ENCODE assay signal across 8 mouse cellular contexts in genomic region chr5:125395008-125395407, GRCm38 (mm10). TPM values are rescaled to one million over a fixed set of nuclear protein-coding genes. Genes with fewer than 3 reads are reported as not detected.
DNase-seq lines count a peak whose midpoint lies in the region; ATAC-seq and TF ChIP-seq lines count a peak whose summit lies in the region.

No protein-coding gene starts in this region.

- H3K9ac ChIP-seq in embryonic facial prominence, embryonic 13.5 days, result 0 out of 2 replicates have a peak overlapping the region, but pooled peaks have one; percentile 76
- no peak overlapping the region for H3K9ac ChIP-seq in intestine, embryonic 15.5 days
- H3K9ac ChIP-seq in neural tube, embryonic 12.5 days, result no peak overlapping the region

- no peaks in the 10 kb centered on the region for H3K9me3 ChIP-seq in embryonic facial prominence, embryonic 13.5 days
- H3K9me3 ChIP-seq in intestine, embryonic 15.5 days, result no peaks in the 10 kb centered on the region
- H3K9me3 ChIP-seq in neural tube, embryonic 12.5 days, result no peaks in the 10 kb centered on the region

- ATAC-seq in embryonic facial prominence, embryonic 13.5 days (ENCODE audit: insufficient number of reproducible peaks, insufficient read depth, low FRiP score, low TSS enrichment, low read depth), result no peak
- ATAC-seq in intestine, embryonic 15.5 days, result no peak
- ATAC-seq in neural tube, embryonic 12.5 days (ENCODE audit: low FRiP score, low read depth), result no peak

- H3K27ac ChIP-seq in layer of hippocampus, adult 2 months, result peak overlapping the region; percentile 100
- H3K27ac ChIP-seq in embryonic facial prominence, embryonic 13.5 days, result peak overlapping the region; percentile 98
- peak overlapping the region; percentile 96; the same call in 1 of the 2 replicates for H3K27ac ChIP-seq in intestine, embryonic 15.5 days
- peak overlapping the region; percentile 91 for H3K27ac ChIP-seq in neural tube, embryonic 12.5 days

- TF ChIP-seq CTCF in layer of hippocampus, adult 2 months (conservative IDR thresholded peaks at IDR 0.05), result no peak

- no peaks in the 10 kb centered on the region for H3K36me3 ChIP-seq in embryonic facial prominence, embryonic 13.5 days
- H3K36me3 ChIP-seq in intestine, embryonic 15.5 days, result no peaks in the 10 kb centered on the region
- H3K36me3 ChIP-seq in neural tube, embryonic 12.5 days, result no peaks in the 10 kb centered on the region

- peaks cover 33% of the 10 kb centered on the region for H3K4me1 ChIP-seq in embryonic facial prominence, embryonic 13.5 days
- H3K4me1 ChIP-seq in intestine, embryonic 15.5 days (replicated peaks), result peaks cover 15% of the 10 kb centered on the region
- H3K4me1 ChIP-seq in neural tube, embryonic 12.5 days, result peaks cover 28% of the 10 kb centered on the region

- no peak for DNase-seq in layer of hippocampus, adult 2 months (ENCODE audit: low spot score in 2 of 2)
- no peak for DNase-seq in layer of hippocampus, adult 18-20 months (ENCODE audit: low spot score in 2 of 2)
- no peak for DNase-seq in adrenal gland, adult 2 months
- DNase-seq in adrenal gland, postnatal 4 days (ENCODE audit: low spot score in 2 of 2), result no peak
- DNase-seq in thymus, postnatal 0 days (ENCODE audit: low spot score), result no peak

- H3K4me3 ChIP-seq in layer of hippocampus, adult 2 months, result no peak overlapping the region
- peak overlapping the region; percentile 45; the same call in 1 of the 2 replicates for H3K4me3 ChIP-seq in embryonic facial prominence, embryonic 13.5 days
- H3K4me3 ChIP-seq in intestine, embryonic 15.5 days (replicated peaks), result no peak overlapping the region
- H3K4me3 ChIP-seq in neural tube, embryonic 12.5 days, result no peak overlapping the region

- peak overlapping the region; percentile 71 for H3K4me2 ChIP-seq in embryonic facial prominence, embryonic 13.5 days
- peak overlapping the region; percentile 53 for H3K4me2 ChIP-seq in intestine, embryonic 15.5 days (replicated peaks)
- peak overlapping the region; percentile 58 for H3K4me2 ChIP-seq in neural tube, embryonic 12.5 days (replicated peaks)

- no peaks in the 10 kb centered on the region for H3K27me3 ChIP-seq in embryonic facial prominence, embryonic 13.5 days
- H3K27me3 ChIP-seq in intestine, embryonic 15.5 days (replicated peaks), result no peaks in the 10 kb centered on the region
- no peaks in the 10 kb centered on the region for H3K27me3 ChIP-seq in neural tube, embryonic 12.5 days (replicated peaks)

- WGBS in embryonic facial prominence, embryonic 13.5 days, result 48% methylated on average over 3 of the region's 3 CpGs
- WGBS in intestine, embryonic 15.5 days, result 42% methylated on average over 3 of the region's 3 CpGs
- 58% methylated on average over 3 of the region's 3 CpGs for WGBS in neural tube, embryonic 12.5 days

RNA-seq across cellular contexts. Expression of gene Ubc, which starts 5.0 kb away (rescaled TPM):
- total RNA-seq in layer of hippocampus, adult 2 months (2021), result 100 to 1,000 TPM; 713 to 818 TPM
- 100 to 1,000 TPM; 754 to 818 TPM for total RNA-seq in layer of hippocampus, adult 18-20 months (2021)
- polyA plus RNA-seq in embryonic facial prominence, embryonic 13.5 days (2015; fragmentation: Nextera tagmentation; extraction: Ambion mirVana), result 979 and 1,012 TPM in 2 replicates
- polyA plus RNA-seq in intestine, embryonic 15.5 days (2015; fragmentation: Nextera tagmentation; extraction: Ambion mirVana), result 875 and 888 TPM in 2 replicates
- 1,083 and 1,154 TPM in 2 replicates for polyA plus RNA-seq in neural tube, embryonic 12.5 days (2016; fragmentation: Nextera tagmentation; extraction: Ambion mirVana)
- 1,000 to 10,000 TPM; 1,333 to 2,925 TPM for total RNA-seq in adrenal gland, adult 2 months (2021)
- 634 and 889 TPM in 2 replicates for polyA plus RNA-seq in adrenal gland, adult 2 months (2012; rRNA removed)
- 1,000 to 10,000 TPM; 1,138 to 1,334 TPM for total RNA-seq in adrenal gland, postnatal 4 days (2021)
- 532 and 603 TPM in 2 replicates for polyA plus RNA-seq in thymus, postnatal 0 days (2015; fragmentation: Nextera tagmentation; extraction: Ambion mirVana)

RNA-seq across cellular contexts. Expression of gene Gm10382, which starts 5.9 kb away (rescaled TPM):
- not detected for total RNA-seq in layer of hippocampus, adult 2 months (2021)
- total RNA-seq in layer of hippocampus, adult 18-20 months (2021), result under 1 TPM in 1 of 2 experiments, not detected in 1; 0.46 TPM
- 0.29 and 0.34 TPM in 2 replicates for polyA plus RNA-seq in embryonic facial prominence, embryonic 13.5 days (2015; fragmentation: Nextera tagmentation; extraction: Ambion mirVana)
- polyA plus RNA-seq in intestine, embryonic 15.5 days (2015; fragmentation: Nextera tagmentation; extraction: Ambion mirVana), result 0.23 and 0.40 TPM in 2 replicates
- polyA plus RNA-seq in neural tube, embryonic 12.5 days (2016; fragmentation: Nextera tagmentation; extraction: Ambion mirVana), result 0.92 and 1.1 TPM in 2 replicates
- under 1 TPM; 0.23 to 0.24 TPM for total RNA-seq in adrenal gland, adult 2 months (2021)
- polyA plus RNA-seq in adrenal gland, adult 2 months (2012; rRNA removed), result 0.26 and 0.50 TPM in 2 replicates
- under 1 TPM in 1 of 2 experiments, not detected in 1; 0.25 TPM for total RNA-seq in adrenal gland, postnatal 4 days (2021)
- polyA plus RNA-seq in thymus, postnatal 0 days (2015; fragmentation: Nextera tagmentation; extraction: Ambion mirVana), result 0.44 and 0.74 TPM in 2 replicates

RNA-seq across cellular contexts. Expression of gene Dhx37, which starts 38.9 kb away (rescaled TPM):
- total RNA-seq in layer of hippocampus, adult 2 months (2021), result 10 to 100 TPM; 15.2 to 15.6 TPM
- 10 to 100 TPM; 15.0 to 15.4 TPM for total RNA-seq in layer of hippocampus, adult 18-20 months (2021)
- 13.9 and 14.7 TPM in 2 replicates for polyA plus RNA-seq in embryonic facial prominence, embryonic 13.5 days (2015; fragmentation: Nextera tagmentation; extraction: Ambion mirVana)
- polyA plus RNA-seq in intestine, embryonic 15.5 days (2015; fragmentation: Nextera tagmentation; extraction: Ambion mirVana), result 10.7 and 11.3 TPM in 2 replicates
- 15.0 and 15.6 TPM in 2 replicates for polyA plus RNA-seq in neural tube, embryonic 12.5 days (2016; fragmentation: Nextera tagmentation; extraction: Ambion mirVana)
- 10 to 100 TPM; 19.2 to 19.6 TPM for total RNA-seq in adrenal gland, adult 2 months (2021)
- 26.0 and 53.9 TPM in 2 replicates for polyA plus RNA-seq in adrenal gland, adult 2 months (2012; rRNA removed)
- total RNA-seq in adrenal gland, postnatal 4 days (2021), result 10 to 100 TPM; 14.0 to 16.0 TPM
- 8.1 and 8.2 TPM in 2 replicates for polyA plus RNA-seq in thymus, postnatal 0 days (2015; fragmentation: Nextera tagmentation; extraction: Ambion mirVana)

RNA-seq across cellular contexts. Expression of gene Bri3bp, which starts 46.4 kb away (rescaled TPM):
- 100 to 1,000 TPM in 1 of 2 experiments, 10 to 100 TPM in 1; 93.2 to 107 TPM for total RNA-seq in layer of hippocampus, adult 2 months (2021)
- 100 to 1,000 TPM in 1 of 2 experiments, 10 to 100 TPM in 1; 92.7 to 107 TPM for total RNA-seq in layer of hippocampus, adult 18-20 months (2021)
- polyA plus RNA-seq in embryonic facial prominence, embryonic 13.5 days (2015; fragmentation: Nextera tagmentation; extraction: Ambion mirVana), result 33.5 and 36.1 TPM in 2 replicates
- 59.6 and 60.4 TPM in 2 replicates for polyA plus RNA-seq in intestine, embryonic 15.5 days (2015; fragmentation: Nextera tagmentation; extraction: Ambion mirVana)
- polyA plus RNA-seq in neural tube, embryonic 12.5 days (2016; fragmentation: Nextera tagmentation; extraction: Ambion mirVana), result 37.0 and 39.2 TPM in 2 replicates
- total RNA-seq in adrenal gland, adult 2 months (2021), result 10 to 100 TPM; 25.3 to 28.7 TPM
- polyA plus RNA-seq in adrenal gland, adult 2 months (2012; rRNA removed), result 11.0 and 22.1 TPM in 2 replicates
- total RNA-seq in adrenal gland, postnatal 4 days (2021), result 10 to 100 TPM; 34.2 to 37.0 TPM
- polyA plus RNA-seq in thymus, postnatal 0 days (2015; fragmentation: Nextera tagmentation; extraction: Ambion mirVana), result 37.3 and 42.5 TPM in 2 replicates

RNA-seq across cellular contexts. Expression of gene Scarb1, which starts 54.1 kb away (rescaled TPM):
- 10 to 100 TPM; 34.5 to 35.1 TPM for total RNA-seq in layer of hippocampus, adult 2 months (2021)
- 10 to 100 TPM; 29.4 to 32.7 TPM for total RNA-seq in layer of hippocampus, adult 18-20 months (2021)
- 53.9 and 55.6 TPM in 2 replicates for polyA plus RNA-seq in embryonic facial prominence, embryonic 13.5 days (2015; fragmentation: Nextera tagmentation; extraction: Ambion mirVana)
- polyA plus RNA-seq in intestine, embryonic 15.5 days (2015; fragmentation: Nextera tagmentation; extraction: Ambion mirVana), result 59.3 and 70.0 TPM in 2 replicates
- polyA plus RNA-seq in neural tube, embryonic 12.5 days (2016; fragmentation: Nextera tagmentation; extraction: Ambion mirVana), result 26.6 and 28.2 TPM in 2 replicates
- 1,000 to 10,000 TPM; 2,436 to 2,553 TPM for total RNA-seq in adrenal gland, adult 2 months (2021)
- 2,348 and 2,822 TPM in 2 replicates for polyA plus RNA-seq in adrenal gland, adult 2 months (2012; rRNA removed)
- 100 to 1,000 TPM; 582 to 655 TPM for total RNA-seq in adrenal gland, postnatal 4 days (2021)
- 36.7 and 37.9 TPM in 2 replicates for polyA plus RNA-seq in thymus, postnatal 0 days (2015; fragmentation: Nextera tagmentation; extraction: Ambion mirVana)
